Mouse (Mus musculus): ENCODE data around the gene Scp2. TPM values are rescaled to one million over a fixed set of nuclear protein-coding genes. Genes with fewer than 3 reads are reported as not detected.

The Scp2 gene
- polyA plus RNA-seq, 1 experiment from 2014 or later: 138 TPM

- H3K4me3 ChIP-seq: no peak overlapping the region
- no peak for DNase-seq (ENCODE audit: low spot score)
- H3K27ac ChIP-seq: no peak overlapping the region
- no peaks in the 10 kb centered on the region for H3K9me3 ChIP-seq (replicated peaks)
- peaks cover 8% of the 10 kb centered on the region for H3K4me1 ChIP-seq
- peaks cover 57% of the 10 kb centered on the region for H3K36me3 ChIP-seq
- 88% methylated on average over 4 of the region's 4 CpGs for WGBS
- no peaks in the 10 kb centered on the region for H3K27me3 ChIP-seq (ENCODE audit: low read depth, poor library complexity, severe bottlenecking)
Measured at GRCm38 (mm10) chr4:108066569-108066968, 78.2 kb downstream of the Scp2 start.

- Histone ChIP-seq H3K27me3 (ENCODE audit: low read depth, poor library complexity, severe bottlenecking) (no peaks in the 10 kb centered on the region), H3K4me3 (no peak overlapping the region), H3K27ac (no peak overlapping the region), H3K9me3 (replicated peaks) (no peaks in the 10 kb centered on the region), H3K36me3 (peaks cover 65% of the 10 kb centered on the region), H3K4me1 (peaks cover 3% of the 10 kb centered on the region)
- no peak for DNase-seq (ENCODE audit: low spot score)
- WGBS: 82% methylated on average over 2 of the region's 2 CpGs
Measured at GRCm38 (mm10) chr4:108065176-108065844, 79.5 kb downstream of the Scp2 start.

GRCm38 (mm10) chr4:108063616-108064015 is 81.2 kb downstream of the Scp2 start:
- no peak overlapping the region for H3K4me3 ChIP-seq
- H3K27ac ChIP-seq: no peak overlapping the region
- no peaks in the 10 kb centered on the region for H3K9me3 ChIP-seq (replicated peaks)
- peaks cover 79% of the 10 kb centered on the region for H3K36me3 ChIP-seq
- no peaks in the 10 kb centered on the region for H3K4me1 ChIP-seq
- no peak for DNase-seq (ENCODE audit: low spot score)
- 73% methylated on average over 6 of the region's 6 CpGs for WGBS
- no peaks in the 10 kb centered on the region for H3K27me3 ChIP-seq (ENCODE audit: low read depth, poor library complexity, severe bottlenecking)

GRCm38 (mm10) chr4:108062524-108062923 is 82.3 kb downstream of the Scp2 start:
- Histone ChIP-seq H3K27me3 (ENCODE audit: low read depth, poor library complexity, severe bottlenecking) (no peaks in the 10 kb centered on the region), H3K9me3 (replicated peaks) (no peaks in the 10 kb centered on the region), H3K4me3 (no peak overlapping the region), H3K36me3 (peaks cover 79% of the 10 kb centered on the region), H3K27ac (no peak overlapping the region), H3K4me1 (no peaks in the 10 kb centered on the region)
- 94% methylated on average over 5 of the region's 5 CpGs for WGBS
- no peak for DNase-seq (ENCODE audit: low spot score)

GRCm38 (mm10) chr4:108060774-108061173 is 84.0 kb downstream of the Scp2 start:
- no peak overlapping the region for H3K27ac ChIP-seq
- no peaks in the 10 kb centered on the region for H3K27me3 ChIP-seq (ENCODE audit: low read depth, poor library complexity, severe bottlenecking)
- H3K4me1 ChIP-seq: no peaks in the 10 kb centered on the region
- H3K4me3 ChIP-seq: no peak overlapping the region
- DNase-seq (ENCODE audit: low spot score): no peak
- WGBS: 92% methylated on average over 4 of the region's 4 CpGs
- H3K9me3 ChIP-seq (replicated peaks): no peaks in the 10 kb centered on the region
- peaks cover 77% of the 10 kb centered on the region for H3K36me3 ChIP-seq

DNA sequence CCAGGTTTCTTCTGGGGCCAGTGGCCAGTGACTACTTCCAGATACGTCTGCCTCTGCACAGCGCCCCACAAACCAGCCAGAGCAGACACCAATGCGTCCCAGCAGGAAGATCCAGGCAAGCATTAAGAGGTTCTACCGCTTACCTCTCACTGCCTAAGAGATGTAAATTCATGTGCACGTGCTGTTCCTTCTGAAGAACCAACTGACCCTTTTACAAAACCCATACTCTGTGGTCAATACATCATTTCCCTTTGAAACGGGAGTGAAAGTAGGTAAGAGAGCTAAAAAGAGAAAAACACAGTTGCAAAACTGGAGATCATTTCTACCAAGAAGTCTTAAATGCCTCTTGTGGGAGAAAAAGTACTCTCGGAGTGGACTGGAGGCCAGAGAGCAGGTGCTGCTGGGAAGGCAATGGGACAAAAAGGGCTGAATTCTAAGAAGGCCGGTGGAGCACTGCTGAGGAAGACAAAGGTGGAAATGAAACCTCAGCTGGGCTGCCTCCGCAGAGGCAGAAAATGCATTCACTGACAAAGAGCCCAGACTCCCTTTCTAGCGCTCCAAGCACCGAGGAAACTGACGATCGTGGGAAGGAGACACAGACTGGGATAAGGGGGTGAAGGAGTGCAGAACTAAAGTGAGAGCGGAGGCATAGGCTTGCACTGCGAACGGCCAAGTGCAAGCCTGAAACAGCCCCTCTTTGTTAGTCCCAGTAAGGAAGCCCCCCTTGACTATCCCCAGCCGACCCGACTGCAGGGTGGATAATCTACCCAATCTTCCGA is 85.0 kb downstream of the Scp2 start:
- no peak overlapping the region for H3K4me3 ChIP-seq
- DNase-seq (ENCODE audit: low spot score): no peak
- no peaks in the 10 kb centered on the region for H3K27me3 ChIP-seq (ENCODE audit: low read depth, poor library complexity, severe bottlenecking)
- no peaks in the 10 kb centered on the region for H3K4me1 ChIP-seq
- WGBS: 79% methylated on average over 19 of the region's 19 CpGs
- H3K9me3 ChIP-seq (replicated peaks): no peaks in the 10 kb centered on the region
- no peak overlapping the region for H3K27ac ChIP-seq
- peaks cover 80% of the 10 kb centered on the region for H3K36me3 ChIP-seq

GRCm38 (mm10) chr4:108058166-108058565 is 86.6 kb downstream of the Scp2 start:
- WGBS: 92% methylated on average over 10 of the region's 10 CpGs
- Histone ChIP-seq H3K4me1 (no peaks in the 10 kb centered on the region), H3K27ac (no peak overlapping the region), H3K9me3 (replicated peaks) (no peaks in the 10 kb centered on the region), H3K4me3 (no peak overlapping the region), H3K36me3 (peaks cover 84% of the 10 kb centered on the region), H3K27me3 (ENCODE audit: low read depth, poor library complexity, severe bottlenecking) (no peaks in the 10 kb centered on the region)
- DNase-seq (ENCODE audit: low spot score): no peak

GRCm38 (mm10) chr4:108057247-108057646 is 87.6 kb downstream of the Scp2 start:
- no peak overlapping the region for H3K27ac ChIP-seq
- no peaks in the 10 kb centered on the region for H3K9me3 ChIP-seq (replicated peaks)
- no peak for DNase-seq (ENCODE audit: low spot score)
- 94% methylated on average over 2 of the region's 2 CpGs for WGBS
- H3K36me3 ChIP-seq: peaks cover 84% of the 10 kb centered on the region
- no peaks in the 10 kb centered on the region for H3K4me1 ChIP-seq
- no peaks in the 10 kb centered on the region for H3K27me3 ChIP-seq (ENCODE audit: low read depth, poor library complexity, severe bottlenecking)
- no peak overlapping the region for H3K4me3 ChIP-seq

- H3K27ac ChIP-seq: no peak overlapping the region
- no peaks in the 10 kb centered on the region for H3K9me3 ChIP-seq (replicated peaks)
- H3K27me3 ChIP-seq (ENCODE audit: low read depth, poor library complexity, severe bottlenecking): no peaks in the 10 kb centered on the region
- WGBS: 93% methylated on average over 10 of the region's 10 CpGs
- DNase-seq (ENCODE audit: low spot score): no peak
- H3K36me3 ChIP-seq: peaks cover 85% of the 10 kb centered on the region
- no peak overlapping the region for H3K4me3 ChIP-seq
- no peaks in the 10 kb centered on the region for H3K4me1 ChIP-seq
Measured at GRCm38 (mm10) chr4:108055873-108056272, 88.9 kb downstream of the Scp2 start.

DNA sequence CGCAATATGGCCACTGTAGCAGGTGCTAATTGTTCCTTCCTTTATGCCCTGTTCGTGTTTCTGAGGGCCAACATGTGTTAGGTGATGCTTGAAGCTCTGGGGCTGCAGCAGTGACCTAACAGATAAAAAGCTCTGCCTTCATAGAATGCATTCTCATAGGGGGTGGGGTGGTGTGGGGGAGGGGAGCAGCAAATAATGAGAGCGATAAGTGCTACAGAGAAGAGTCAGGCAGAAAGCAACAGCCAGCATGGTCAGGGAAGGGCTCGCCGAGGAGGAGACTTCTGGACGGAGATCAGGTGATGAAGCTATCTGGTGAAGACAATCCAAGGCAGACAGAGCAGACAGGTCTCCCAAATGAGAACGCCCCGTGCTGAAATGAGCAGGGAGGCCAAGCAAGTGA is 92.1 kb downstream of the Scp2 start:
- Histone ChIP-seq H3K36me3 (peaks cover 89% of the 10 kb centered on the region), H3K9me3 (replicated peaks) (no peaks in the 10 kb centered on the region), H3K27ac (no peak overlapping the region), H3K4me3 (no peak overlapping the region), H3K27me3 (ENCODE audit: low read depth, poor library complexity, severe bottlenecking) (no peaks in the 10 kb centered on the region), H3K4me1 (no peaks in the 10 kb centered on the region)
- 89% methylated on average over 8 of the region's 8 CpGs for WGBS
- DNase-seq (ENCODE audit: low spot score): no peak

DNA sequence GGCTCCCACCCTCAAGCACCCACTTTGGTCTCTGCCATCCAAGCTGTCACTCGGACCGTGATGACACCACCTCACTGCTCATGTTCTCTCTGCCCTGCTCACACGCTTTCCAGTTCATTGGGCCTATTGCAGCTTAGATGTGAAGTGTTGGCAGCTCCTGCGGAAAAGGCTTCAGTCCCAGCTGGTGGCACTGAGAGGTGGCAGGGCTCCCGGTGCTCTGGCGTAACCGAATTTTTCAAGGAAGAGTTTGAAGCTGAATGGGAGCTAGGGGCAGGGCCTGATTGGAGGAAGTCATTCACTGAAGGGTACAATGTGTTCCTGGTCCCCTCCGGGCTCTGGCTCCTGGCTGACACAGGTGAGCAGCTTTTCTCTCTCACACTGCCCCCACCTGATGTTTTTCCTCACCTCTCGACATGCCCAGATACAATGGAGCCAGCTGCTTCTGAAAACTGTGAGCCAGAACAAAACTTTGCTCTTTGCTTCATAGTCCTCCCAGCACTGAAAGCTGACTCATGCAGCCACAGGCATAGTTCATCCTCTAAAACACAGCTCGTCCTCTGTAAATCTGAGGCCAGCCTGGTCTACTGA is 93.0 kb downstream of the Scp2 start:
- no peaks in the 10 kb centered on the region for H3K4me1 ChIP-seq
- no peak overlapping the region for H3K27ac ChIP-seq
- DNase-seq (ENCODE audit: low spot score): no peak
- H3K4me3 ChIP-seq: no peak overlapping the region
- WGBS: 88% methylated on average over 10 of the region's 10 CpGs
- peaks cover 91% of the 10 kb centered on the region for H3K36me3 ChIP-seq
- no peaks in the 10 kb centered on the region for H3K9me3 ChIP-seq (replicated peaks)
- no peaks in the 10 kb centered on the region for H3K27me3 ChIP-seq (ENCODE audit: low read depth, poor library complexity, severe bottlenecking)

DNA sequence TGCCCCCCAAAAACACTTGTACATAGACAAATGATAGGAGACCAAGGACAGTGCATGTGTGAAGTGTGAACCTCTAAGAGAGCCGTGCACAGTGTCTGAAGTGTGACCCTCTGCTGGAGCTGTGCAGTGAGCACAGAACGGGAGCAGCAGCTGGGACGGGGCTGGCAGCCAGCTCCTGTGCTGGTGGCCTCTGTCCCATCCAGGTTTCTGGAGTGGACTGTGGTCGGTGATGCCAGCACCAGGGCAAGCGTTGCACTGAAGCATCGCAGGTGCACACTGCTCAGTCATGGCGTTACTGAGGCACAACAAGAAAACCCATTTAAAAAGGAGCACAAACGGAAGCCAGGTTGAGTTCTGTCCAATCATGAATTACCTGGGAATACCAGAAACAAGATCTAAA is 98.7 kb downstream of the Scp2 start:
- Histone ChIP-seq H3K27ac (peak overlapping the region; percentile 27; the same call in 1 of the 2 replicates), H3K27me3 (ENCODE audit: low read depth, poor library complexity, severe bottlenecking) (no peaks in the 10 kb centered on the region), H3K9me3 (replicated peaks) (no peaks in the 10 kb centered on the region), H3K4me3 (no peak overlapping the region), H3K36me3 (peaks cover 62% of the 10 kb centered on the region), H3K4me1 (peaks cover 12% of the 10 kb centered on the region; the same call in 1 of the 2 replicates)
- DNase-seq (ENCODE audit: low spot score): no peak
- WGBS: 89% methylated on average over 8 of the region's 8 CpGs
